Mouse (Mus musculus) granulocyte monocyte progenitor cell, adult 5-6 weeks (primary cell): Measurements from ENCODE around the gene Surf2. TPM values are rescaled to one million over a fixed set of nuclear protein-coding genes. Genes with fewer than 3 reads are reported as not detected.
"Not testable (repeated sequence)": the region's sequence is repeated elsewhere in the genome, so short reads cannot be mapped to it uniquely, and the experiment has no call there.

Experiments
- ATAC-seq: replicated peaks from 2 replicates; pipeline ENCODE4 v1.8.0; 2016; ENCODE audit warnings: mild to moderate bottlenecking, moderate TSS enrichment, inconsistent platforms; ENCODE audit not compliant: poor library complexity, severe bottlenecking
- total RNA-seq, 2 experiments: library from RNA; stranded (forward) in 1 of 2; stranded (reverse) in 1 of 2; fragments of 200-712, 200-1000 nt in 1 of 2; fragments of >200 nt in 1 of 2; fragmentation: Nextera tagmentation in 1 of 2; gene quantifications; 2 replicates each; pipeline ENCODE4 v1.2.3; 2014 to 2017

Gene Surf2
- total RNA-seq (2014; fragmentation: Nextera tagmentation) (42.8 and 48.8 TPM in 2 replicates), total RNA-seq (2017) (72.9 and 77.2 TPM in 2 replicates)

GRCm38 (mm10) chr2:26915927-26916728, at the start of gene Surf2, which contains the start of gene Surf1:
Gene Surf2 (plus strand): TSS chr2:26916367.
Gene Surf1 (minus strand): TSS chr2:26916530.
- ATAC-seq: peak; percentile 81

- no peak for ATAC-seq
Observed at GRCm38 (mm10) chr2:26870666-26871065, 45.5 kb upstream of the Surf2 start.

GRCm38 (mm10) chr2:26878571-26878970, 37.6 kb upstream of the Surf2 start:
- no peak for ATAC-seq

GRCm38 (mm10) chr2:26885541-26885940, 30.6 kb upstream of the Surf2 start:
- not testable (repeated sequence) for ATAC-seq

DNA sequence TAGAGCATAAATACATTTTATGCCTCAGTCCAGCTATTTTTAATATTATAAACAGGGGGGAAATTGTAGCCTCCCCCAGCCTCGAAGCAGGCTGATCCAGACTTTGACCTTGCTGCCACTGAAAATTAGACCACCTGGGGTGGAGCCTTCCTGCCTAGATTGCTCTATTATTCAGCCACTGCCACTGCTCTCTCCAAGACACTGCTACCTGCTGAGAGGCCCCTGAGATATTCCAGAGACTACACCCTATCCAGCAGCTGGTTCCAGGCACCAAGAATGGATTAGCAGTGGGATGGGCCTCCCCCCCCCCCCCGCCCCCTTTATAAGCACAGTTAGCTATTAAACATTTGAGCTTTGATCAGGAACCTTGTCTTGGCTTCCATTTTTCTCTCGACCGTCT, 30.0 kb upstream of the Surf2 start:
- not testable (repeated sequence) for ATAC-seq

- ATAC-seq: no peak
Observed at GRCm38 (mm10) chr2:26895898-26896297, 20.3 kb upstream of the Surf2 start.

- ATAC-seq: no peak
Observed at GRCm38 (mm10) chr2:26900731-26901130, 15.4 kb upstream of the Surf2 start.

- no peak for ATAC-seq
Observed at GRCm38 (mm10) chr2:26901834-26902400, 14.2 kb upstream of the Surf2 start.

DNA sequence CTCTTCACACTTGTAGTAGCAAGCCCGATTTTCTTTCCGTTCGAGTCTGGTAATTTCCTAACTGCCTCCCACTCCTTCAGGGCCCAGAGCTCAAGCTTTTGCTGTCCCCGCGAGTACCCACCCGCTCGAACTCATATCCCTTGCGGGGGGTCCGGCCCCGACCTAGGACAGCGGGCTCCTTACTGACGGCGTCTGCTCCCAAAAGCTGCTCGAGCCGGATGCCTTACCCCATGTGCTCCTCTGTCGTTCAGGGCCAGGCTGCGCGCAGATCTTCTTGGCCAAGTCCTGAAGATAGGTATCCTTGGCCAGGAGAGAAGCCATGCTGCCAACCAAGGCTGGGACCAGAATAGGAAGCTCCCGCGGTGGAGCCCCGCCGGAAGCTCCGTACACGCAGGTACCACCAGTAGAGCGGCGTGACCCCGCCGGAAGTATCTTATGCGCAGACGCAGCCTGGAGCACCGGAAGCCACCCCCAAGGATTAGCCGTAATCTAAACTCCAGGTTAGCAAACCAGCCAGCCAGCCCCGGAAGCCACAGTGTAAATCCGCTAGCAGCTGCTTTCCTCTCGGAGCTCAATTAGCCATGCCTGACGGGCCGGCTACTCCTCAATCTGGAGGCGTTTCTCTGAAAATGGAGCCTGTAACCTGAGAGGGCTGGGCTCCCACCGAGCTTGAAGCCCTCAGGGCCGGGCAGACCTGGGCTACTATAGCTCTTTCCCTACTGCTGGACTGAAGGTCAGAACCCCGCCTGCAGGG, 13.5 kb upstream of the Surf2 start, which contains the start of gene Surf6:
Gene Surf6 (minus strand): TSS at position 413 of the 754 bp plus-strand sequence.
- peak; percentile 93 for ATAC-seq

DNA sequence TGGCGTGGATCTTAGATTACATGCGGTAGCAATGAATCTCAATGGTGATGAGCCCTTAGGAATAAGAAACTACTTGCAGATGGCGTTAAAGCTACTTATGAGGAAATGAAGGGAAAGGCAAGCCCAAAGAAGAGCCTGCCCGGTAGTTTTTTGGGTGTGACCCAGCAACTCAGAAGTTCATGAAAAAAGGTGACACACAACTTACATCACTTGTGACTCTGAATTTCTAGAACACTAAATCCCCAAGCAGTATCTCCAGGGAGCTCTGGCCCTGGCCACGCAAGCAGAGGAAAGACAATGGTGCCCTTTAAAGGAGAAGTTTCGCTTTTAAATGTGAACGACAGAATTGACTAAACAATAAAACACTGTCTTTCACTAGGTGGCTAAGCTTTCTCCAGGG, 12.9 kb upstream of the Surf2 start:
- ATAC-seq: no peak

GRCm38 (mm10) chr2:26905936-26906335, 10.2 kb upstream of the Surf2 start:
- no peak for ATAC-seq

GRCm38 (mm10) chr2:26906431-26906830, 9.7 kb upstream of the Surf2 start:
- ATAC-seq: no peak

DNA sequence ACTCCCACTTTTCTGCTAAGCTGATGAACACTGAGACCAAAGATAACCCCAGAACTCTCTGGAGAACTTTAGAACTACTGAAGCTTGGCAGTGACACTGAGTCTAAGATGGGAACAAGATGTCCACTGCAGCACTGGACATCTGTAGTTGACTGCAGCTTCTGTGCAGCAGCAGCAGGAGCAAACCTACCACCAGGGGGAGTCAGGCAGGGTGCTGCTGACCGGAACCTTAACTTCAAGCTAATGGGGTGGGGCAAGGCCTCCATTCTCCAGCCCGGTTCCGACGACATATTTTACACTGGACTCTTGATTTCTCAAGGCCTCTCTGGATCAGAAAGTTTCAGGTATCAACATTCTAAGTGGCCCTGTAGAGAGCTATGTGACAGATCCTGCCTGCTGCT, 9.1 kb upstream of the Surf2 start:
- ATAC-seq: no peak

- no peak for ATAC-seq
Observed at GRCm38 (mm10) chr2:26908710-26909386, 7.3 kb upstream of the Surf2 start.

DNA sequence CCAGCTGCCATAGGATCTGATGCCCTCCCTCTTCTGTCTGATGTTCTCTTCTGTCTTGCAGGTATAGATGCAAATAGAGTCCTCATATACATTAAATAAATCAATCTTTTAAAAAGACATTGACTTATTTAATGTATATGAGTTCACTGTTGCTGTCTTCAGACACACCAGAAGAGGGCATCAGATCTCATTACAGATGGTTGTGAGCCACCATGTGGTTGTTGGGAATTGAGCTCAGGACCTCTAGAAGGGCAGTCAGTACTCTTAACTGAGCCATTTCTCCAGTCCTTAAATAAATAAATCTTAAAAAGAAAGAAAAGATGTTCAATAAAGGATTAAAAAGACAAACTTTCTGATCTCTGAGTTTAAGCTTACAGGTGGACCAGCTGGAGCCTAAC, 6.8 kb upstream of the Surf2 start:
- no peak for ATAC-seq

DNA sequence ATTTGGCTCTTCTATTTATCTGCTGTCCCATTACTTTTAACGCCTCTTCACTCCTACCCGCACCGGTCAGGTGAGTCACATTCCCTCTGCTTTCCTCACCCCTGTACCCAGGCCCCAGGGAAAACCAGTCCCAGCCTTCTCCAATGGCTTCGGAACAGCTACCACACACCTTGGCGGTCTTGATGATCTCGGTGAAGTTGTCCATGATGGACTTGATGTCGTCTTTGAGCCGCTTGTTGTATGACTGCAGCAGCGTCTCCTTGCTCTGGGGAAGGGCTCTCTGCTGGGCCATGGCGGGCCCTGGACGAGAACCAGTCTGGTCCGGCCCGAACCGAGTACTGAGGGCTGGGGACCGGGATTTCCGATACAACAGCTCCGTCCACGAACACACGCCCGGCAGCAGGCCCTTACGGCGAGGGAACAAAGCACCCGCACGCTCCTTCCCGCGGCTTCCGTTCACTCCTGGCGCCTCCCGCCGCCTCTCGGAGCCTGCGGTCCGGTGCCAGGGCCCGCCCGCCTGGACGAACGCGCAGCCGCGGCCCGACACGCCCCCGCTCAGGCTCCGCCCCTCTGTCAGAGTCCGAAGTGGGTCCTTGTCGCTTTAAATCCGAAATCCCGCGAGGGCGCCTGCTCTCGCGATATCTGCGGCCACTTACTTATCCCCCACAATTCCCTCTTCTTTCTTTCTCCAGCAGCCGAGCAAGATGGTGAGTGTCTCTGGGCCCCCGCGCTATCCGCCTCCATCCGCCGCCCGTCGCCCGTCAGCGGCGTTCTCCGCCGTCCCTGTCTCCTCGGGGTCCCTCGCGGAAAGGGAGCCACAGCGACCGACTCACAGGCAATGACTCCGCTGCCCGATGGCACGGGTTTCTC, 5.8 kb upstream of the Surf2 start, which contains the start of the genes Med22 and Rpl7a:
Gene Med22 (minus strand): TSS at position 554 of the 870 bp plus-strand sequence.
Gene Rpl7a (plus strand): TSS at position 641 of the 870 bp plus-strand sequence.
- ATAC-seq: peak; percentile 81

DNA sequence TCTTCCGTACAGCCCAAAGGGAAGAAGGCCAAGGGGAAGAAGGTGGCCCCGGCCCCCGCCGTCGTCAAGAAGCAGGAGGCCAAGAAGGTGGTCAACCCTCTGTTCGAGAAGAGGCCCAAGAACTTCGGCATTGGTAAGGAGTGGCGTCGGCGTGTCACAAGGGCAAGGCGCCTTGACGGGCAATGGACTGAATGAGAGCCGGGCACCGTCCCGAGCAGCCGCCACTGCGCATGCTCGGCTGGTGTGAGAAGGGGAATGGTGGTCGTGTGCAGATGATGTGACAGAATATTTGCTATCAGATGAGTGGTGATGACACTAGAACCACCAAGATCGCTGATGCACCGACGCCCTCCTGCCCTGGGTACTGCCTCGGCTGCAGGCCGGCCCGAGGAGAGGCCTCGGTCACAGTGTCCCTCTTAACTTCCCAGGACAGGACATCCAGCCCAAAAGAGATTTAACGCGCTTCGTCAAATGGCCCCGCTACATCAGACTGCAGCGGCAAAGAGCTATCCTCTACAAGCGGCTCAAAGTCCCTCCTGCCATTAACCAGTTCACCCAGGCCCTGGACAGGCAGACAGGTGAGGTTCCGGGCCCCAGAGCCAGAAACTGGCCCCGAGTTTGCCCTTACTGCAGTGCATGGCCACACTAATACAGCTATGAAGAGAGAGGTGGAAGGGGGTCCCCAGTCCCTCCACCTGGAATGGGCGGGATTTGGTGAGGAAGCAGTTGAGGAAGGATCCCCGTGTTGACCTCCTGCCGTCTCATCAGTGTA, 5.0 kb upstream of the Surf2 start:
- peak; percentile 31 for ATAC-seq

DNA sequence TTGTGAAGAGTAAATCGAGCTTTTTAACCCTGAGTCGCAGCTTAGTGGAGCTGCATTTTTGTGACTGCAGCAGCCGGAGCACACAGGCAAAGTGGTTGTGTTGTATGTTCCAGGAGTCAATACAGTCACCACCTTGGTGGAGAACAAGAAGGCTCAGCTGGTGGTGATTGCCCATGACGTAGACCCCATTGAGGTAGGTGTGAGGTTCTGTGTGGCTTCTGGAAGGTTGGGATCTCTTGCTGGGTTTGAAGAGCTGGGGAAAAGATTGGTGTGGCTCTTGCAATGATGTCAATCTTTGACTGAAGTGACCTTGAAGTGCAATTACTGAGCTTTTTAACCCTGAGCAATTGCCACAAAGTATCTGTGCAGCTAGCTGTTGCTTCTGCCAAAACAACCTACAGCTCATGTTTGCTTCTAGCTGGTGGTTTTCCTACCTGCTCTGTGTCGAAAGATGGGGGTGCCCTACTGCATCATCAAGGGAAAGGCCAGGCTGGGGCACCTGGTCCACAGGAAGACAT, 3.9 kb upstream of the Surf2 start:
- ATAC-seq: no peak
